Mouse (Mus musculus) G1E-ER4 (cell line): ENCODE measurements around the gene Zbtb49. TPM values are rescaled to one million over a fixed set of nuclear protein-coding genes. Genes with fewer than 3 reads are reported as not detected.

Experiments
- GATA1 ChIP-seq: IDR thresholded peaks from one replicate; pipeline ENCODE4 v1.8.0; 2012; ENCODE audit warnings: low read length, inconsistent platforms
- polyA plus RNA-seq: library from polyadenylated mRNA; stranded (reverse); fragments of >175 nt; gene quantifications from 2 replicates; pipeline ENCODE4 v1.2.3, GENCODE M21; 2012

Gene Zbtb49
- polyA plus RNA-seq, 1 experiment, result 7.6 TPM

DNA sequence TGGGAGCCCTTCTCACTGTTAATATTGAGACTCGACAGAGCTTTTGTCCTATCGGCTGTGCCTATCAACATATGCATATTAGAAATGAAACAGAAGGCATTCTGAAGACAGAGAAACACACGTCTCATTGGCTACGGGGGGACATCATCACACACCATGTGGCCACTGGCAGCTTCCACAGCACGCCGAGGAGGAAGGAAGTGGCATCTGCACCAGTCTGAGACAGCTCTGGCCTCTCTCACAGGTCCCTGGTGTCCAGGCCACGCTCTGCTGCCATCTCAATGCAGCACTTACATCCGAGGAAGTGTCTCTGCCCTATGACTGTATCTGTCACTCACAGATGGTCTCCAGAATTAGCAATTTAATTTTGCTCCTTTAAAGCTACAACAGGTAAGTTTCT lies 8.6 kb downstream of the Zbtb49 start:
- no peak for TF ChIP-seq GATA1

DNA sequence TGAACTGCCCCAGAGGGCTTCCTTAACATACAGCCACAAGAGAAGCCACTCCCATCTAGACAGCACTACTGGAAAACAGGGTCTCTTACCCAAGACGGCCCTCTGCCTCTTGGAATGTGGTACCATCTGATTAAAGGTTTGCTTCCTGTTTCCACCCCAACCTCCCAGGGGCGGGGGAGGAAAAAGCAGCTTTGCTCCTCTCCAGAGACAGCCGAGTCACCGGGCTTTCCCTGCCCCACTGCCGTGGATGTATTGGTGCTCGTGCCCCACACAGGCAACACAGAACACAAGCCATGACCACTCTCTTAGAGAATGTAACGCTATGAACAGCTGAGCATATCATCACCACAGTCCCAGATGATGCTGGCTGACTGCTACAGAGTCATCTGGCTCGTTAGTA lies 11.3 kb downstream of the Zbtb49 start:
- TF ChIP-seq GATA1, result no peak

DNA sequence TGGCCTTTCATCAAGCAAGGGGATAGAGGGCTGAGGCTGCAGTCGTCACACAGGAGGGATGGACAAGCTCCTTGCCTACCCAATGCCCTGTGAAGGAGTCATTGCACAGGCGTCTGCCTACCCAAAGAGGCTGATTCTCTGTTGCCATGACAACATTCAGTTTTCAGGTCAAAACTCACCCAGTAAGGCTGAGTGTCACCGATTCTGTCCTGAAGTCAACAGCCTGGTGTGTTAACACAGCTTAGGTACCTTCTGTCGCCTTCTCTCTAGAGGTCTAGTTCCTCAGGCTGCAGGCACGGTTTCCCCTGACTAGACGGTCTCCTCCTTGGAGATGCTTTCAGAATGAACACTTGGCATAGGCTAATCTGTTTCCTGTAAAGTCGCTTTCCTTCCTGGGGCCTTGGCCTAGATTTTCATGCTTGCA lies 14.9 kb downstream of the Zbtb49 start:
- no peak for TF ChIP-seq GATA1

DNA sequence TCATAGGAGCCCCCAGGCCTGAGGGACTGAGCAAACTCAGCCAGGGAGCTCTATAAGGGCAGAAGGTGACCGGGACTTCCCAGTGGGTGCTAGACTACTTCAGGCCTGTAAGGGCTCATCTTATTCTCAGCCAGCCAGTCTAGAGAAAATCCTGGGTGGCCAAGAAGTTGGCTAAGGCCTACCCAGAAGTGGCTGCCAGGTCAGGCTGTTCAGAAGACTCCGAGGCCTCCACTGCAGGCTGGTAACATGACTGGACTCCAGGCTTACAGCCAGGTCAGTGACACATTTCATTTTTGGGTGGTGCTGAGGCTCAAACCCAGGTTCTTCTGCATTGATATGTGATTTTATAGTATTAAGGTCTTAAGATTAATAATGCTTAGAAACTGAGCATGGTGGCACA lies 20.6 kb downstream of the Zbtb49 start:
- no peak for TF ChIP-seq GATA1

DNA sequence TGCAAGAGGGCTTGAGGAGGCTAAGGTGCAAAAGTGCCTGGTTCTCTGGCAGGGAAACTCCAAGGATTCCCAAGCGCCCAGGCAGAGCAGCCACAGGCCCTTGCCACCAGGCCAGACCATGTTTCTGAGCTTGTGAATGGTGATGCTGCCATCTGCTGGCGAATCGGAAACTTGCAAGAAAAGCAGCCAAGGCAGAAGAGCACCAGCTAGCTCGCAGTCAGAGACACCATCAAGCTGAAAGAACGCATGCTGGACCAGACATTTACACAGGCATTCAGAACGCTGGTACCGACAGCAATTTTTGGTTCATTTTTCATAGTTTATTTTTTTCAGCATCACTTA lies 22.8 kb downstream of the Zbtb49 start:
- no peak for TF ChIP-seq GATA1

DNA sequence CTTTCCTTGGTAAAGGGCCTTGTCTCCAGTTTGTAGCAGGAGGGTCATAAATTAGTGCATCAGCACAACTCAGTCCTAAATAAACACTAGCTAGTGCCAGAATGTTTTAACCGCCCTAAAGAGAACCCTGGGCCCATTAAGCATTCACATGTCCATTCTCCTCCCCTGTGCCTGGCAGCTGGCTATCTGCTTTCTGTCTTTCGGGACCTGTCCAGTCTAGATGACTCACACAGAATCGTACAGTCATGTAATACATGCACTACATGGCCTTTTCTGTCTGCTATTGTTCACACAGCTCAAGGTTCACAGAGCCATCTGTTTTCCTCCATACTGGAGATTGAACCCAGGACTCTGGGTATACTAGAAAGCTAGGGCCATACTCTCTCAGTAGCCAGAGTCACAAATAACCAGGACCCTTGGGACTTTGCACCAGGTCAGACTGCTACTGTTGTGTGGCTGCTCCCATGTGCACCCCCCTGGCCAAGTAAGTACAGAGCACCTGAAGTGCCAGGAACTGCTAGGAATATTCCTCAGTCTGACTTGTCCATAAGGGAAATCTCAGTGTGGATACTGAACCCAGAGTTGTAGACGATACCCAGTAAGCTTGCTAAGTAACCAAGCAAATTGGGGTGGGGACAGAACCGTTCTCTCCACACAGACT lies 23.3 kb downstream of the Zbtb49 start:
- TF ChIP-seq GATA1, result no peak

DNA sequence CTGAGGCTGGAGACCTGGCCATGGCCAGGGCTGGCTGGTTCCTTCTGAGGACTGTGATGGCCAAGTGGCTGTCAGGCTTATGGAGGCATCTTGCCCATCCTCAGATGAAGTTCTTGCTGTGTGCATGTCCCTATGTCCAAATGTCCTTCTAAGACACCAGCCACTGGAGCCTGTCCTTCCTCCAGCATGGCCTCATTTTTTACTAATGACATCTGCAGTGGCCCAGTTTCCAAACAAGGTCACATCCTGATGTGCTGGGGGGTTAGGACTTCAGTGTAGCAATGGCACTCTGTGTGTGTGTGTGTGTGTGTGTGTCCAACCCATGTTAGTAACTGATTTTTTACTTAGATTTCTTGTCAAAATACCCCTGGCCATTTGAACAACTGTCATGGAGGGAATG lies 24.3 kb downstream of the Zbtb49 start:
- TF ChIP-seq GATA1, result no peak

DNA sequence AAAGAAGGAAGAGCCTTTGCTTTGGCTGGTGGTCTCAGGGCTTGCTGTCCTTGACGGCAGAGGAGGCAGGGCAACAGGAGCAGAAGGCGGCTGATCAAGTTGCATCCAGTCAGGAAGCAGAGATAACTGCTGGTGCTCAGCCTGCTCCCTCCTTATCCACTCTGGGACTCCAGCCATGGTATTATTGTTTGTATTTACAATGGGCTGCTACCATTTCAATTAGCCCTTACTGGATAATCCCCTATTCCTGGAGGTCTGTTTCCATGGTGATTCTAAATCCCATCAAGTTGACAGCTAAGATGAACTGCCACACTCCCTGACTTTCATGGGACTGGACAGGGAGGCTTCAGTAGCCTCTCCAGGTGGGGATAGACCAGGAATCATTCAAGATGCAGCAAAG lies 25.3 kb downstream of the Zbtb49 start:
- TF ChIP-seq GATA1, result no peak

DNA sequence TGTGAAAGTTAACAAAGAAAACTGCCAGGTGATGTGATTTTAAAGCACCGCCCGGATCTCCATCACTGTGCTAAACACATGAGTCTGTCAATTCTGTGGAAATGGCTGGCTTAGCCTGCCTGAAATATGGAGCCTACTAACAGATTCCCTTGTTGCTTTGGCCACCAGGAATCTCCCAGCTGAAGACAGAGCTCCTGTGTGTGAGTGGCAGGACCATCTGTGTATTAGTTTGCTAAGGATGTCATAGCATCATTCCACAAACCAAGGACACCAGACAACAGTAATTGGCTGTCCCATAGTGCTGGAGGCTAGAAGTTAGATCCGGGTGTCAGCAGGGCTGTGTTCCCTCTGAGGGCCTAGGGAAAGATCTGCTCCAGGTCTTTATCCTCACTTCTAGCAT lies 29.4 kb downstream of the Zbtb49 start:
- no peak for TF ChIP-seq GATA1

DNA sequence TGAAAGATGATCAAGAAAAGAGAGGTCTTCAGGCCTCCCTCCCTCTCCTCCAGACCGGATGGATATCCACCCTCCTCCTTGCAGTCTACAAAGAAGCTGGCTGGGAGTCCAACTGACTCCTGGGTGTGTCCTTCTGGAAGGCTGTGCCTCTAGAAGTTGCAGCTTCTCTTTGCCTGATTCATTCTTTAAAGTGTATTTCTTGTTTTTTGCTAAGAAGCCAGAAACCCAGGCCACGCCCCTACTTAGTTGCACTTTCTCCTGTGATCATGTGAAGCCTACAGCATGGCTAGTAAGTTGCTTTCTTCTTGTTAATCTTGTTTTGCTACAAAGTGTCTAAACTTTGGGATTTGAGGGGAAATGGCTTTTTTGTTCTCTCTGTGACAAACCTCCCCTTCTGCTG lies 33.3 kb downstream of the Zbtb49 start:
- TF ChIP-seq GATA1, result no peak

DNA sequence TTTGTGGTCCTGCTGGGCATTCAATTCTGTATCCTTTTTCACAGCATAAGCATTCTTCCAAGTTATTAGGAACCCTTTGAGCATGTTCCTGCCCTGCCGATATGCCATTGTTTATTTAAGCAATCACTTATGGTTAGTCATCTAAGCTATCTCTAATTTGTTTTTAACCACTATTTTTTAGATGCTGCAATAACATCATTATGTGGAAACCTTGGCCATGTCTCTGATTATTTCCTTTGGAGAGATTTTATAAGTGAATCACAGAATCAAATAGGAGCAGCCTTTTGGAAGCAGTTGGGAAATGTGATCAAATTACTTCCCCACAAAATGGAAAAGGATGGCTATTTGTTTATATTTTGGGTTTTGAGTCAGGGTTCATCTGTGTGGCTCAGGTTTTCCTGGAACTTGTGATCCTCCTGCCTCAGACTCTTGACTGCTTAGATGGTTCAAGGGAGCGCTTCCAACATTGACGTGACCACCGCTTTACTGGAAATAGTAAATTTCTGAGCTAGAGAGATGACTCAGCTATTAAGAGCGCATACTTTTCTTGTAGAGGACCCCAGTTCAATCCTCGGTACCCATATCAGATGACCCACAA lies 35.5 kb downstream of the Zbtb49 start:
- TF ChIP-seq GATA1, result no peak

DNA sequence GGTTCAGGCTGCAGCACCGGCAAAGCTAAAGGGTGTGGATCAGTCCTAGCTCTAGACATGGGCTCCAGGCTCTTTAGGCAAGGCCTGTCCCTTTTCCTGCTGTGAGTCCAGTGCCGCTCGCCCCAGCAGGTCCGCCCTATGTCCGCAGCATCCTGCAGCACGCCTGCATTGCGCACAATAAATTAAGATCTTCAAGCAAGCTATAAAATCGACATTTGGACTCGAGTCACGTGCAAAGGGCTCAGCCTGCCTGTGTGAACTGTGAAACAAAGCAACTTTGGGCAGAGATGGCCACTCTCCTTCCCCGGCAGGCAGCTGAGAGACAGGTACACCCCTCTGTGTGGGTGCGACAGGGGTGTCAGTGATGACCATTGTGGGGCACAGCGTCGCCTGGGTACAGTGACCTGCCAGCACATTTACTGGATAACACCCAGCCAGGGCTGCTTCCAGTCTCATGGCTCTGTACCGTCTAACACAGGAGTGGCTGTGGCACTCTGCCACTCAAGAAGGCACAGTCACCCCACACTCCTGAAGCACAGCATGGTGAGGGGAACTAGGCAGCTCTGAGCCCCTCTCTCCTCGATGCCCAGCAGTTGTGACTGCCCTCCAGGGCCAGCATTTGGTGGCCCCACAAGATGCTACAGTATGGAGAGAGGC lies 45.9 kb downstream of the Zbtb49 start:
- TF ChIP-seq GATA1, result no peak

DNA sequence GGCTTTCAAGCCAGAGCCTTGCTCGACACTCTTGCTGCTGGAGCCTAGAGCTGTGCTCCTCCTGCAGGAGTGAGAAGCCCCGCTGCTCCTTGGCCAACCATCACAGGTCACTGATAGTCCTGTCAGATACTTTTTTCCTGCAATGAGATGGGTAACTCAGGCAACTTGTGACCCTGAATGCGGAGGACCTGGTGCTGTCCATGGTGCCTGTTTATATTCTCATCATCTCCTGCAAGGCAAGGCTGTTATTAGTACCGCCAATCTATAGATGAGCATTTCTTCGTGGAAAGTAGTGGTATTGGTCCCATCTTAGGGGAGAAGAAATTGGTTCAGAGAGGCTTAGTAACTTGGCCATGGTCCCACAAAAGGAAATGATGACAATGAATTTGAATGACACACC lies 46.5 kb downstream of the Zbtb49 start:
- no peak for TF ChIP-seq GATA1

DNA sequence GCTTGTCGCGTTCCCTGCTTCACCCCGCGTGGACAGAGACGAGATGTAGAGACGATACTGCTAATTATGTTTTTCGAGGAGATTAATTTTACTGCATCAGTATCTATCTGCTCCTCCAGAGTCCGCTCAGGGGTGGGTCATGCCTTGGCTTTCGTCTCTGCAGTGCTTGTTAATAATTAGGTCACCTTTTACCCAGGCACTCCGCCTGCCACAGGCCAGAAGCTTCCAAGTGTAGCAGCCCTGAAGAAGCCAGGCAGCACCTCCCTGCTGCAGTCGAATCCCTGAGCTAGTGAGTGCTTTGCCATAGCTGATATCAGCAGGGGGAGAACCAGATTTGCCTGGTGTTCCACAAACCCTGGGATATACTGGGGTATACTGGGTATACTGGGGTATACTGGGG lies 51.8 kb downstream of the Zbtb49 start:
- TF ChIP-seq GATA1, result no peak

DNA sequence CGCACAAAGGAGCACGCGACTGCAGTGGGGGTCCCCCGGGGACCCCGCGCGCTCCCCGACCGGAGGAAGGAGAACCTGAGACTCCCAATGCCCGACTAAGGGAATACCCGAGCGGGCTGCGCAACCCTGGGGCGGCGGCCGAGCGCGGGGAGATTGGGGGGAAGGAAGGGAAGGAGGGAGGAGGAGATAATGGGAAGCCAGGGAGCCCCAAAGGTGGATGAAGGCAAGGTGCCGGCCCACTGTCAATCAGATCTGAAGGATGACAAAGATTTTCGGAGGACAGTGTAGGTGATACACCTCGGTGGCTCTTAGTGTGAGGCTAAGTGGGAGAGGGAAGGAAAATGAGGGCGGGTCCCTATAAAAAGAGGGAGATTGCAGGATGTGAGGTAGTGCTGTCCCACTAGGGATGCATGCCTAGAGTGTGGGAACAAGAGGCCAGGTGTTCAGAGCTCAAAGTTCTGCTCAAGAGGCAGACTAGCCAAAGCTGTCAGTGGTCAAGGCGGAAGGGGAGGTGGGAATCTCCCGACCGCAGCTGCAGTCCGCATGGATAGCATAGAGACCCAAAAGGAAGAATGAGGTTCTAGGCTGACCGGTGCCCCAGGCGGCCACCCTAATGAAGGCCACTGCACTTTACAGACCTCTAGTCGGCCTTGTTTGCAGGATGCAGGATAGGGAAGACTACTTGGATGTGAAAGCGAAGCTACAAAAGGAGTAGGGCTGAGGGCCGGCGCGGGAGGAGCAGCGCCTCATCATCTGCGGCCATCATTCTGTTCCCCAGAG lies 60.4 kb downstream of the Zbtb49 start, which contains the start of gene Nsg1:
Nsg1 (minus strand) TSS at position 274 of the 780 bp plus-strand sequence.
- no peak for TF ChIP-seq GATA1

DNA sequence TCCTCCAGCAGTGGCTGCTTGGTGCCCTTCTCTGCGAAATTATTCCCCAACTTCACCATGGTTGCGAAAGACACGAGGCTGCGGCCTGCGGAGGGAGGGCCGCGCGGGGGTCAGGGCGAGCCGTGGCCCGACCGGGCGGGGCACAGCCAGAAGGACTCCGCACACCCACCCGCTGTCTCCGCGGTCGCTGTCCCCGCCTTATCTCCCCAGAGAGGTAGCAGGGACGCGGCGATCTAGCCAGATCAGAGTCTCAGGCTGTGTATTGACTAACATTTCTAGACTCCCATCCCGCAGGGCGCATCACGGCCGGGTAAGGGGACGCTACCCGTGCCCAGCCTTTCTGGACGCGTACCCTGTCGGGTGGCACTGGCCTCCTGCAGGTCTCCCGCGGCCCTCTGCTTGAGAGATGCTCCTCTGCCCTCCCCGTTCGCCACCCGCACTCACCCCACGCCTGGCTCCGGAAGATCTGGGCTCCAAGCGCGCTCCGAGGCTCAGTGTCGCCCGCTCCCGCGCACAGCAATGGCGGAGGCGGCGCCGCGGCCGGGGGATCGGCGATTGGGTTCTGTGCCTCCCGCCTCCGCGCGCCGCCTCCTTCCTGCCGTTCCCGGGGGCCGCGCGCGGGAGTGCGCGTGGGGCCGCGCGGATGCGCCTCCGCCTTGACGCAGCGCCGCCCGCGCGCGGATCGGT lies 61.2 kb downstream of the Zbtb49 start:
- no peak for TF ChIP-seq GATA1

DNA sequence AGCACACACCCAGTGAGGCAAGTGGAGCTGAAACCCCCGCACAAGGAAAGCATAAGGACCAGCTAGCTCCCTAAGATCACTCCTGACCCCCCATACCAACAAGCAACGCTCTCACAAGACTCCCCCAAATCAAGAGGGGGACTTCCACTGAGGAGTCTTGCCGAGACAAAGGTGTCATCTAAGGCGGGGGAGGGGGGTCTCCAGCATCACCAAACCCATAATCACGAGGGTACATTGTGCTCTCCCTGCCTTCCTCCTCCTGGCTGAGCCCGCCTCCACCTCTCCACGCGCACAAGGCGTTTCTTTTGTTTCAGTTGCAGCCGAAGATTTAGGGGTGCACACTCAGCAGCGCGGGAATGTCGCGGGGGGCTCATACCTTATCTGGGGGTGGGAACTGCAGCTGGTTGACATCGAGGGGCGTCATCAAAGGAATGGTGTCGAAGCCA lies 61.7 kb downstream of the Zbtb49 start:
- TF ChIP-seq GATA1, result no peak
